Mouse (Mus musculus) G1E (cell line): Measurements from ENCODE around the gene Trappc3l.

ENCODE experiments used
- CTCF ChIP-seq: IDR thresholded peaks from 2 replicates; pipeline ENCODE4 v1.5.1; 2012; ENCODE audit warnings: low read depth, low read length, inconsistent platforms, mixed read lengths
- GATA1 ChIP-seq: IDR thresholded peaks from 2 replicates; pipeline ENCODE4 v1.6.1; 2012; ENCODE audit warnings: borderline replicate concordance, low read length, inconsistent platforms, mixed read lengths
- GATA2 ChIP-seq: IDR thresholded peaks from 2 replicates; pipeline ENCODE4 v1.6.1; 2012; ENCODE audit warnings: low read depth, low read length, inconsistent platforms, borderline replicate concordance
- POLR2AphosphoS5 ChIP-seq: IDR thresholded peaks from 2 replicates; pipeline ENCODE4 v1.6.1; 2012; ENCODE audit warnings: low read depth, low read length, inconsistent platforms; ENCODE audit not compliant: insufficient replicate concordance
- TAL1 ChIP-seq: conservative IDR thresholded peaks from 2 replicates; pipeline ENCODE4 v1.6.1; 2012; ENCODE audit warnings: low read depth, low read length, inconsistent platforms, mixed read lengths

GRCm38 (mm10) chr10:34111964-34112738 lies 74.8 kb downstream of the Trappc3l start:
- TF ChIP-seq CTCF (no peak), GATA1 (no peak), TAL1 (no peak), POLR2AphosphoS5 (no peak), GATA2 (no peak)
